8 mouse cellular contexts compared by ENCODE assay signal in genomic region chr14:118919025-118919424, GRCm38 (mm10). TPM values are rescaled to one million over a fixed set of nuclear protein-coding genes. Genes with fewer than 3 reads are reported as not detected.
DNase-seq lines count a peak whose midpoint lies in the region; TF ChIP-seq lines count a peak whose summit lies in the region.
"Had no signal": no experiment of that assay in that cellular context is flagged by ENCODE, and none has a peak within 500 bp of the region (broad histone marks: within the 10 kb centered on the region; RNA-seq: fewer than 3 reads in every experiment).

No protein-coding gene starts in this region.

- H3K4me1 ChIP-seq in thymus, adult 2 months (replicated peaks; ENCODE audit: control insufficient read depth, insufficient read depth, low read length), result peaks cover 23% of the 10 kb centered on the region
- H3K4me1 ChIP-seq in cortical plate, adult 2 months (ENCODE audit: control insufficient read depth, insufficient read depth, low read length), result no peaks in the 10 kb centered on the region

- DNase-seq in heart, postnatal 4 days, result peak; percentile 26
- no peak for DNase-seq in heart, adult 11 months
- DNase-seq in thymus, postnatal 14 days, result peak; percentile 55
- no peak for DNase-seq in thymus, adult 2 months
- no peak for DNase-seq in spleen, adult 18-20 months
- DNase-seq in gastrocnemius, postnatal 4 days (ENCODE audit: low spot score in 2 of 2), result no peak

- no peak for TF ChIP-seq CTCF in thymus, adult 2 months (IDR thresholded peaks at IDR 0.05; ENCODE audit: borderline replicate concordance, control insufficient read depth, extremely low read depth, insufficient read depth, low read length, poor library complexity)
- peak; percentile 50 for TF ChIP-seq CTCF in cortical plate, adult 2 months (IDR thresholded peaks at IDR 0.05; ENCODE audit: extremely low read depth, insufficient read depth, low read length)

- H3K27me3 ChIP-seq in thymus, adult 2 months (ENCODE audit: control insufficient read depth, insufficient read depth, low read length), result no peaks in the 10 kb centered on the region

- no peak overlapping the region for H3K27ac ChIP-seq in thymus, adult 2 months (ENCODE audit: control insufficient read depth, insufficient read depth, low read length)
- H3K27ac ChIP-seq in cortical plate, adult 2 months (ENCODE audit: insufficient read depth, low read length), result no peak overlapping the region

- peaks cover 15% of the 10 kb centered on the region for H3K36me3 ChIP-seq in thymus, adult 2 months (ENCODE audit: control insufficient read depth, insufficient read depth, low read length)

- TF ChIP-seq POLR2A in thymus, adult 2 months (IDR thresholded peaks at IDR 0.05; ENCODE audit: control insufficient read depth, extremely low read depth, insufficient read depth, low read length, poor library complexity), result no peak
- TF ChIP-seq POLR2A in cortical plate, adult 2 months (IDR thresholded peaks at IDR 0.05; ENCODE audit: extremely low read depth, insufficient read depth, low read length), result no peak

- whole genome bisulfite sequencing in thymus, adult 2 months, result 73% methylated on average over 8 of the region's 8 CpGs

- H3K4me3 ChIP-seq in thymus, adult 2 months (ENCODE audit: control insufficient read depth, insufficient read depth, low read length), result no peak overlapping the region
- no peak overlapping the region for H3K4me3 ChIP-seq in cortical plate, adult 2 months (ENCODE audit: insufficient read depth, low read length)
- H3K4me3 ChIP-seq: myocyte had no signal

RNA-seq across cellular contexts. Expression of gene Dzip1, which starts 6.2 kb away (rescaled TPM):
- total RNA-seq in heart, postnatal 4 days (2021), result 1 to 10 TPM; 4.8 to 6.6 TPM
- 70.1 and 85.2 TPM in 2 replicates for polyA plus RNA-seq in thymus, adult 2 months (2012; rRNA removed)
- 89.4 and 100 TPM in 2 replicates for polyA plus RNA-seq in cortical plate, adult 2 months (2012; rRNA removed)
- 10 to 100 TPM; 14.0 to 14.4 TPM for total RNA-seq in gastrocnemius, postnatal 4 days (2021)

RNA-seq across cellular contexts. Expression of gene Dnajc3, which starts 18.8 kb away (rescaled TPM):
- total RNA-seq in heart, postnatal 4 days (2021), result 10 to 100 TPM; 28.1 to 28.4 TPM
- polyA plus RNA-seq in thymus, adult 2 months (2012; rRNA removed), result 29.8 and 31.8 TPM in 2 replicates
- polyA plus RNA-seq in cortical plate, adult 2 months (2012; rRNA removed), result 19.7 and 22.2 TPM in 2 replicates
- 10 to 100 TPM; 28.7 to 34.8 TPM for total RNA-seq in gastrocnemius, postnatal 4 days (2021)

Comparison
In these comparisons a context has a peak if more than half of its experiments do, and no peak if none do; other contexts are left out.
1. DNase-seq: peak in heart, postnatal 4 days (single experiment) and thymus, postnatal 14 days (single experiment); none in heart, adult 11 months (single experiment), thymus, adult 2 months (single experiment), spleen, adult 18-20 months (0 of 2) and gastrocnemius, postnatal 4 days (0 of 2).